Mouse (Mus musculus): ENCODE measurements around the gene Itgb5. TPM values are rescaled to one million over a fixed set of nuclear protein-coding genes. Genes with fewer than 3 reads are reported as not detected.
A peak's percentile ranks its signal among the peaks of the same experiment; 100 is the strongest.

Itgb5 gene
- polyA plus RNA-seq (2016; fragmentation: Nextera tagmentation; extraction: Ambion mirVana), result 20.0 and 22.2 TPM in 2 replicates

DNA sequence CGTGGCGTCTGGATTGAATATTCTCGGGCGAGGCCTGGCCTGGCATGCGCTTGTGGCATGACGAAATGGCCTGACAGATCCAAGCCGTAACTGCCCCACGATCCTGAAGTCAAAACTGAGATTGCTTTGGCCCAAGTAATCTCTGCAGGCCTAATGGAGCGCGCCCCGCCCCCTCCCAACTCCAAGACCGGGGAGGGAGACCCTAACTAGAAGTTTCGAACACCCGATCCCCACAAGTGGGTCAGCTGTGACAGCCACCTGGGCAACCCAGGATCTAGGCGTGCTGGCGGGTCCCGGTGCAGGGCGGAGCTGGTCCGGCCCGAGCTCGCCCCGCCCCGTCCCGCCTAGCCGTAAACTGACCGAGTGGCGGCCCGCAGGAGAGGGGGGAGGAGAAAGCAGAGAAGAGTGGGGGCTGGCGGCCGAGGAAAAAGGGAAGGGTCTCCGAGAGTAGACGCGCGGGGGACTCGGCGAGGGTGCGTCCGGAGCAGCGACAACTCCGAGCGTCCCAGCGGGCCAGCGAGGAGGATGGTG lies at the start of gene Itgb5:
Gene Itgb5 (plus strand): TSS at position 365 of the 531 bp plus-strand sequence.
- peak; percentile 57 for ATAC-seq
- Histone ChIP-seq H3K4me2 (peak within 1 kb of the TSS; percentile 78), H3K9me3 (replicated peaks) (no peaks in the 10 kb centered on the region), H3K9ac (peak within 1 kb of the TSS; percentile 59), H3K27ac (0 out of 2 replicates have a peak within 1 kb of the TSS, but pooled peaks have one; percentile 26), H3K4me3 (peak within 1 kb of the TSS; percentile 65), H3K27me3 (replicated peaks) (peaks cover 73% of the 10 kb centered on the region), H3K4me1 (peaks cover 42% of the 10 kb centered on the region), H3K36me3 (no peaks in the 10 kb centered on the region)
- under 1% methylated on average over 41 of the region's 43 CpGs for WGBS (ENCODE audit: insufficient replicate concordance)

DNA sequence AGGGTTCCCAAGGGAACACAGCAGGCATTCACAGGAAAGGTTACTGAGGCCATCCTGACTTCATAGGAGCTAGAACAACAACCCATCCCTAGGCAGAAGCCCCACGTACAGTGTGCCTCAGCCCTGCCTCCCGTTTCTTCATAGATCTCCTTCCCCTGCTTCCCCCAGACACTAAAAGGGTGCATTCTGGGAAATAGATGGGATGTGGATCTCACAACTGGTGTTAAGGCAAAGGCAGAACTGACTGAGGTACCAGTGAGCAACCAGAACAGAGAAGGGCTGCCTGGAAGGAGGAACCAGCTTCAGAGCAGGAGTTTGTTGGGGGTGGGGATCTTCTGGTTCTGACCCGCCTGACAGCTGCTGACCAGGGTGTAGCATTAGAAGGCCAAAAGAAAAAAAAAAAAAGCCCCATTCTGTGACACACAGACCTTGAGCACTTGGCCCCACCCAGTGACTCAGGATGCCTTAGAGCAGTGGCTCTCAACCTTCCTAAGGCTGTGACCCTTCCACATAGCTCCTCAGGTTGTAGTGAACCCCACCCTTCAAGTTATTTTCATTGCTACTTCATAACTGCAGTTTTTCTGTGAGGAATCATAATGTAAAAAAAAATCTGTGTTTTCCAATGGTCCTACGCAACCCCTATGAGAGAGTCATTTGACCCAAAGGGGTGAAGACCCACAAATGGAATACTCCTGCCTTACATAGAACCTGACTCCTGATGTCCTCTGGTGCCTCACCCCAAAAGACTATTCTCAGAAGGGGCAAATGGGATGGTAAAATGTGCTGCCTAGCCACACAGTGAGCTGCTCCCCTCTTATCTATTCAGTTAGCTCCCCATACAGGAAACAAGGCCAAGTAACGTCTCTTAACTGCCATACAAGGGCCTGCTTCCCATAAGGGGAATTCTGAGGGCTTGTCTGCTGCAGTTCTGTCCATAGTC lies 47.4 kb upstream of the Itgb5 start:
- Histone ChIP-seq H3K9ac (no peak overlapping the region), H3K4me2 (no peak overlapping the region), H3K27ac (peak overlapping the region; percentile 70), H3K36me3 (no peaks in the 10 kb centered on the region), H3K4me3 (no peak overlapping the region), H3K4me1 (peaks cover 59% of the 10 kb centered on the region), H3K9me3 (replicated peaks) (no peaks in the 10 kb centered on the region), H3K27me3 (replicated peaks) (no peaks in the 10 kb centered on the region)
- peak; percentile 75 for ATAC-seq
- 32% methylated on average over 5 of the region's 5 CpGs for WGBS (ENCODE audit: insufficient replicate concordance)

GRCm38 (mm10) chr16:33782729-33783091 lies 46.8 kb upstream of the Itgb5 start:
- Histone ChIP-seq H3K4me3 (no peak overlapping the region), H3K4me1 (peaks cover 64% of the 10 kb centered on the region), H3K36me3 (no peaks in the 10 kb centered on the region), H3K9ac (no peak overlapping the region), H3K27ac (peak overlapping the region; percentile 70), H3K9me3 (replicated peaks) (no peaks in the 10 kb centered on the region), H3K4me2 (no peak overlapping the region), H3K27me3 (replicated peaks) (no peaks in the 10 kb centered on the region)
- WGBS (ENCODE audit: insufficient replicate concordance), result 29% methylated on average over 1 of the region's 1 CpGs
- ATAC-seq, result no peak

DNA sequence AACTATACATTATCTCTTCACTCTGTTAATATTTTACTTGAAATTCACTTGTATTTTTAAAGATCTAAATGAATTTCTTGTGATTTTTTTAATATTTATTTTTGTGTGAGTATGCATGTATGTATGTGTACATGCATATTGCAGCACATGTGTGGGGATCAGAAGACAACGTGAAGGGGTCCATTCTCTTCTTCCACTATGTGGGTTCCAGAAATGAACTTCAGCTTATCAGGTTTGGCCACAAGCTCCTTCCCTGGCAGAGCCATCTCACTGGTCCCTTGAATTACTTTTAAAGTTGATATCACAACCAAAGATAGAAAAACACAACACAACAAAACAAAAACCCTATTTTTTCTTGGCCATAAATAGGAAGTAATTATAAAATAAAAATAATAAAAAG lies 44.9 kb upstream of the Itgb5 start:
- no peaks in the 10 kb centered on the region for H3K27me3 ChIP-seq (replicated peaks)
- peaks cover 60% of the 10 kb centered on the region for H3K4me1 ChIP-seq
- WGBS (ENCODE audit: insufficient replicate concordance), result 10% methylated on average over 1 of the region's 1 CpGs
- no peak overlapping the region for H3K9ac ChIP-seq
- H3K27ac ChIP-seq, result peak overlapping the region; percentile 73
- no peaks in the 10 kb centered on the region for H3K9me3 ChIP-seq (replicated peaks)
- H3K36me3 ChIP-seq, result no peaks in the 10 kb centered on the region
- no peak for ATAC-seq
- H3K4me3 ChIP-seq, result no peak overlapping the region
- H3K4me2 ChIP-seq, result no peak overlapping the region

DNA sequence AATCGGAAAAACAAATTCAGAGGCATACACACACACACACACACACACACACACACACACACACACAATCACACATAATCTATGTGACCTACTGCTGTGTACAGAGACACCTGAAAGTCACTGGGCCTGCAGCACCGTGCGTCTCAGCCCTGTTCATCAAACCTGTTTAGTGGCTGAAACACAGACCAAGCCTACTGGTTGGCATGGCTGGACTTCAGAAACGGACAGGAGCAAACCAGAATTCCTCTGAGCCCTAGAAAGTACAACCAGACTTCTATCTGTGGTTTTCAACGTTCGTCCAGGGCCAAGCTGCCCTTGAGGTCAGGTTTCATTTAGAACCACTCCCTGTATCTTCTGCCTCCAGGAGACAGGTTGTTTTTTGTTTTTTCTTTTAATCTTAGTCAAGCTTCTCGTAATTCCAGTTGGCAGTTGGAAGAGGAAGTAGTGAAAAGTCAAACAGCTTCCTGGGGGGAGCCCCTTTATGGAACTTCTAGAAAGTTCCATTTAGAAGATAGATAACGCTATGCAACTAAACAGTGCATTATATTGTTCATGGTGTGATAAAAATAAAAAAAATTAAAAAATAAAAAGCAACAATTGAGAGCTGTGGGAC lies 44.3 kb upstream of the Itgb5 start:
- peak overlapping the region; percentile 73 for H3K27ac ChIP-seq
- no peak overlapping the region for H3K4me3 ChIP-seq
- 0 out of 2 replicates have a peak overlapping the region, but pooled peaks have one; percentile 14 for H3K4me2 ChIP-seq
- peaks cover 60% of the 10 kb centered on the region for H3K4me1 ChIP-seq
- H3K9me3 ChIP-seq (replicated peaks), result no peaks in the 10 kb centered on the region
- no peak overlapping the region for H3K9ac ChIP-seq
- no peak for ATAC-seq
- 18% methylated on average over 8 of the region's 8 CpGs for WGBS (ENCODE audit: insufficient replicate concordance)
- no peaks in the 10 kb centered on the region for H3K27me3 ChIP-seq (replicated peaks)
- no peaks in the 10 kb centered on the region for H3K36me3 ChIP-seq

- Histone ChIP-seq H3K9me3 (replicated peaks) (no peaks in the 10 kb centered on the region), H3K36me3 (no peaks in the 10 kb centered on the region), H3K27me3 (replicated peaks) (no peaks in the 10 kb centered on the region), H3K9ac (no peak overlapping the region), H3K4me1 (peaks cover 53% of the 10 kb centered on the region), H3K4me2 (peak overlapping the region; percentile 25; the same call in 1 of the 2 replicates), H3K27ac (peak overlapping the region; percentile 51), H3K4me3 (no peak overlapping the region)
- 57% methylated on average over 7 of the region's 7 CpGs for WGBS (ENCODE audit: insufficient replicate concordance)
- peak; percentile 62; the same call in 1 of the 2 replicates for ATAC-seq
Measured at GRCm38 (mm10) chr16:33786657-33787390, 42.6 kb upstream of the Itgb5 start.

DNA sequence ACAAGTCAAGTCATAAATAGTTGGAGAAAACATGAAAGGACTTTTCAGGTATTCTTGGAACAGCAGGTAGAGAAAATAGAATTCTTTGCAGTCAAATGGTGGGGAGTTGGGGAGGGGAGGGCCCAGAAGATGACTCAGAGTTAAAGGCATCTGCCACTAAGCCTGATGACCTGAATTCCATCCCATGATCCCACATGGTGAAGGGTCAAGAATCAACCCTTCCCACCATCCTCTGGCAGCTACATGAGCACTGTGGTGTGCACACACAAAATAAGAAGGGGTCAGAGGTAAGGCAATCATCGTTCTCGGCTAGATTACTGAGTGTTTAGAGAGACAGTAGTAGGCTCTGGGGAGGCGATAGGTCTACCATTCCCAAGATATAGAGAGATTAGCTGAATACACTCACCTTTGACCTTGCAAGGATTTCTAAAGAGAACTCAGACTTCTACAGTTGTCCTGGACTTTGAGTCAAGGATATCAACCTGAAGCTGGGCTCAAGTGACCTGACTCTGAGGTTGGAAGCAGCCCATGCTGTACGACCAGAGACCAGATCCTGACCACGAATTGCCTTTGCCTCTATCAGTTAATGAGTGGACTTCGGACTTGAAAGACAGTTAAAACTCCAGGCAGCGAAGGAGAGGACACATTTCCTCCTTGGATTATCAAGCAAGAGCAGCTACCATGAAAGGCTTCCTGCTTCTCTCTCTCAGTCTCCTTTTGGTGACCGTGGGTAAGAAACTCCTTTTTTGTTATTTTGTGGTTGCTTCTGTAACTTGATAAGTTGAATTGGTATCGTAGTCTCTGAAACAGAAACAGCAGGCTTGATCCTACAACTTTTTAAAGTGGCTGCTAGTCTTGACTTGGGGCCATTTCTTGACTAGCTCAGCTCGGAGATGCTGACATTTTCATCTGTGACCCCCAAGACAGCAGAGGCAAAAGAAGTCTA lies 35.3 kb upstream of the Itgb5 start, which contains the start of gene Muc13:
Gene Muc13 (plus strand): TSS at position 192 of the 946 bp plus-strand sequence.
- Histone ChIP-seq H3K4me2 (peak within 1 kb of the TSS; percentile 10), H3K27ac (peak within 1 kb of the TSS; percentile 16), H3K4me3 (no peak within 1 kb of the TSS), H3K9me3 (replicated peaks) (no peaks in the 10 kb centered on the region), H3K4me1 (peaks cover 22% of the 10 kb centered on the region), H3K9ac (no peak within 1 kb of the TSS), H3K36me3 (no peaks in the 10 kb centered on the region), H3K27me3 (replicated peaks) (no peaks in the 10 kb centered on the region)
- WGBS (ENCODE audit: insufficient replicate concordance), result 22% methylated on average over 10 of the region's 10 CpGs
- ATAC-seq, result no peak

- Histone ChIP-seq H3K9ac (no peak overlapping the region), H3K4me1 (peaks cover 22% of the 10 kb centered on the region), H3K36me3 (no peaks in the 10 kb centered on the region), H3K4me2 (peak overlapping the region; percentile 10), H3K9me3 (replicated peaks) (no peaks in the 10 kb centered on the region), H3K27ac (peak overlapping the region; percentile 10), H3K4me3 (no peak overlapping the region), H3K27me3 (replicated peaks) (no peaks in the 10 kb centered on the region)
- no peak for ATAC-seq
- 26% methylated on average over 4 of the region's 4 CpGs for WGBS (ENCODE audit: insufficient replicate concordance)
Measured at GRCm38 (mm10) chr16:33795106-33795505, 34.4 kb upstream of the Itgb5 start.

- peak overlapping the region; percentile 68; the same call in 1 of the 2 replicates for H3K27ac ChIP-seq
Measured at GRCm38 (mm10) chr16:33795887-33796286, 33.6 kb upstream of the Itgb5 start.

GRCm38 (mm10) chr16:33796756-33797155 lies 32.7 kb upstream of the Itgb5 start:
- no peaks in the 10 kb centered on the region for H3K27me3 ChIP-seq (replicated peaks)
- no peaks in the 10 kb centered on the region for H3K9me3 ChIP-seq (replicated peaks)
- ATAC-seq, result no peak
- no peaks in the 10 kb centered on the region for H3K36me3 ChIP-seq
- peaks cover 22% of the 10 kb centered on the region for H3K4me1 ChIP-seq
- 42% methylated on average over 3 of the region's 3 CpGs for WGBS (ENCODE audit: insufficient replicate concordance)
- H3K4me3 ChIP-seq, result no peak overlapping the region
- no peak overlapping the region for H3K9ac ChIP-seq
- no peak overlapping the region for H3K27ac ChIP-seq
- H3K4me2 ChIP-seq, result no peak overlapping the region

More at GRCm38 (mm10) chr16:33795887-33796286, 33.6 kb upstream of the Itgb5 start:
- H3K9ac ChIP-seq, result no peak overlapping the region
- peaks cover 22% of the 10 kb centered on the region for H3K4me1 ChIP-seq
- peak overlapping the region; percentile 25 for H3K4me2 ChIP-seq
- H3K27me3 ChIP-seq (replicated peaks), result no peaks in the 10 kb centered on the region
- no peaks in the 10 kb centered on the region for H3K36me3 ChIP-seq
- H3K4me3 ChIP-seq, result 0 out of 2 replicates have a peak overlapping the region, but pooled peaks have one; percentile 12
- no peak for ATAC-seq
- WGBS (ENCODE audit: insufficient replicate concordance), result 30% methylated on average over 6 of the region's 6 CpGs
- no peaks in the 10 kb centered on the region for H3K9me3 ChIP-seq (replicated peaks)
